In the genomic region with DNA sequence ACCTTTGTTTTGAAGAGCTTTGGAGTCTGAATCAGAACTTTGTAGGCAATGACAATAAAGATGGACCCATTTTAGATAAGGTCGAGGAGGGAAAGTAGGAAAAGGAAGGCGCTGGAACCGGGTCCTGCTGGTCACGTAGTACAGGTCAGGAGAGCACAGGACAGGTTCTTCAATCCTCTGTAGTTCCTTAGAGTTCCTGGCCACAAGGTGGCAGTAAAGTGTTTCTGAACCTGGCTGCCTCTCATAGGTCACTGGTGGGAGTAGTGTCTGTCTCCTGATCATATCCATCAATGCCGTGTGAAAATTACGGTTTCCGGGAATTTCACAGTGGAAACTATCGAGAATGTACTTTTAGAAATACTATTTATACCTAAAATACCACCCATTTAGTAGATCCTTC, we compare ENCODE assay signal across 7 mouse cellular contexts. TPM values are rescaled to one million over a fixed set of nuclear protein-coding genes. Genes with fewer than 3 reads are reported as not detected.
DNase-seq lines count a peak whose midpoint lies in the region; ATAC-seq and TF ChIP-seq lines count a peak whose summit lies in the region.

No protein-coding gene starts in this region.

- WGBS in kidney, embryonic 14.5 days: 35% methylated on average over 8 of the region's 8 CpGs
- WGBS in liver, postnatal 0 days (ENCODE audit: insufficient replicate concordance): 35% methylated on average over 8 of the region's 8 CpGs

- peak; percentile 72; the same call in 1 of the 2 replicates for ATAC-seq in kidney, embryonic 14.5 days (ENCODE audit: low FRiP score, low TSS enrichment)
- peak; percentile 73 for ATAC-seq in liver, postnatal 0 days

- H3K9ac ChIP-seq in kidney, embryonic 14.5 days (ENCODE audit: low read depth, low read length): no peak overlapping the region
- H3K9ac ChIP-seq in liver, postnatal 0 days (replicated peaks): no peak overlapping the region

- no peak overlapping the region for H3K27ac ChIP-seq in kidney, embryonic 14.5 days (ENCODE audit: low read depth, low read length)
- no peak overlapping the region for H3K27ac ChIP-seq in liver, postnatal 0 days (ENCODE audit: low read depth)

- H3K79me2 ChIP-seq in C2C12 (ENCODE audit: control insufficient read depth, insufficient read depth): peaks cover 18% of the 10 kb centered on the region

- no peak overlapping the region for H3K4me3 ChIP-seq in C2C12 (ENCODE audit: insufficient read depth, poor library complexity, severe bottlenecking)
- no peak overlapping the region for H3K4me3 ChIP-seq in E14TG2a.4 (replicated peaks; ENCODE audit: low read length)
- H3K4me3 ChIP-seq in kidney, embryonic 14.5 days (ENCODE audit: low read length): no peak overlapping the region
- no peak overlapping the region for H3K4me3 ChIP-seq in liver, postnatal 0 days (ENCODE audit: low read depth, low read length)

- H3K27me3 ChIP-seq in C2C12 (ENCODE audit: control insufficient read depth, insufficient read depth, insufficient read length) (no peaks in the 10 kb centered on the region), E14TG2a.4 (ENCODE audit: insufficient read depth, low read length) (no peaks in the 10 kb centered on the region)
- H3K27me3 ChIP-seq in kidney, embryonic 14.5 days (ENCODE audit: control insufficient read depth, insufficient read depth, low read length): no peaks in the 10 kb centered on the region
- H3K27me3 ChIP-seq in liver, postnatal 0 days (ENCODE audit: insufficient read depth, low read length): no peaks in the 10 kb centered on the region

- TF ChIP-seq EP300 in liver, postnatal 0 days (IDR thresholded peaks at IDR 0.05; ENCODE audit: low read depth): no peak

- no peak overlapping the region for H3K4me2 ChIP-seq in kidney, embryonic 14.5 days (replicated peaks; ENCODE audit: low read depth, low read length)
- H3K4me2 ChIP-seq in liver, postnatal 0 days (ENCODE audit: low read depth, low read length): no peak overlapping the region

- no peak overlapping the region for H3ac ChIP-seq in C2C12 (ENCODE audit: control insufficient read depth, insufficient read length, low read depth)

- TF ChIP-seq CTCF in C2C12 (IDR thresholded peaks at IDR 0.05; ENCODE audit: control insufficient read depth, insufficient read depth, insufficient read length) (peak; percentile 14), E14TG2a.4 (conservative IDR thresholded peaks at IDR 0.05; ENCODE audit: low read length) (peak; percentile 37)
- TF ChIP-seq CTCF in liver, postnatal 0 days (IDR thresholded peaks at IDR 0.05; ENCODE audit: low read depth): peak; percentile 90

- H3K79me3 ChIP-seq in C2C12 (ENCODE audit: low read depth): peaks cover 7% of the 10 kb centered on the region

- H3K36me3 ChIP-seq in C2C12 (ENCODE audit: control insufficient read depth, insufficient read depth) (peaks cover 97% of the 10 kb centered on the region), E14TG2a.4 (ENCODE audit: insufficient read depth, low read length) (peaks cover 99% of the 10 kb centered on the region)
- H3K36me3 ChIP-seq in kidney, embryonic 14.5 days (ENCODE audit: control insufficient read depth, insufficient read depth, low read length): peaks cover 92% of the 10 kb centered on the region
- peaks cover 84% of the 10 kb centered on the region for H3K36me3 ChIP-seq in liver, postnatal 0 days (replicated peaks; ENCODE audit: insufficient read depth, low read length)

- H3K9me3 ChIP-seq in E14TG2a.4 (ENCODE audit: low read length): no peaks in the 10 kb centered on the region
- no peaks in the 10 kb centered on the region for H3K9me3 ChIP-seq in kidney, embryonic 14.5 days (ENCODE audit: control insufficient read depth, low read length)
- no peaks in the 10 kb centered on the region for H3K9me3 ChIP-seq in liver, postnatal 0 days (ENCODE audit: low read length)

- peak; percentile 53 for DNase-seq in cerebellum, adult 11 months
- peak; percentile 52 for DNase-seq in gastrocnemius, postnatal 10 days
- peak; percentile 76 for DNase-seq in liver, postnatal 0 days
- DNase-seq in right cerebral cortex, postnatal 25 days: peak; percentile 34

- H3K4me1 ChIP-seq in E14TG2a.4 (replicated peaks; ENCODE audit: low read depth, low read length): peaks cover 64% of the 10 kb centered on the region
- no peaks in the 10 kb centered on the region for H3K4me1 ChIP-seq in kidney, embryonic 14.5 days (ENCODE audit: control insufficient read depth, insufficient read depth, low read length)
- no peaks in the 10 kb centered on the region for H3K4me1 ChIP-seq in liver, postnatal 0 days (ENCODE audit: insufficient read depth)

TF ChIP-seq in C2C12, 6 proteins besides CTCF, POLR2A, EP300 and RAD21:
- no peak for TF ChIP-seq USF1 (IDR thresholded peaks at IDR 0.05; ENCODE audit: low read depth)
- no peak for TF ChIP-seq FOSL1 (IDR thresholded peaks at IDR 0.05; ENCODE audit: insufficient read depth, low read length, poor library complexity, severe bottlenecking)
- no peak for TF ChIP-seq CEBPB (IDR thresholded peaks at IDR 0.05; ENCODE audit: low read depth)
- TF ChIP-seq MAX (IDR thresholded peaks at IDR 0.05): no peak
- no peak for TF ChIP-seq MYOD1 (IDR thresholded peaks at IDR 0.05; ENCODE audit: control insufficient read depth, insufficient read length, low read depth)
- TF ChIP-seq MYOG (IDR thresholded peaks at IDR 0.05; ENCODE audit: control insufficient read depth, extremely low read depth, insufficient read length): no peak

RNA-seq across cellular contexts. Expression of gene Dnajc8, which starts 10.5 kb away (rescaled TPM):
- polyA plus RNA-seq in C2C12 (2012; fragmentation: generic; extraction: Trizol): 104 TPM
- 10 to 100 TPM; 70.0 to 74.9 TPM for total RNA-seq in gastrocnemius, postnatal 10 days (2021)
- 176 and 238 TPM in 2 replicates for polyA plus RNA-seq in kidney, embryonic 14.5 days (2014; fragmentation: Nextera tagmentation; extraction: Ambion mirVana)
- 70.7 and 71.5 TPM in 2 replicates for polyA plus RNA-seq in liver, postnatal 0 days (2015; fragmentation: Nextera tagmentation; extraction: Ambion mirVana)

RNA-seq across cellular contexts. Expression of gene Atpif1, which starts 12.4 kb away (rescaled TPM):
- 596 TPM for polyA plus RNA-seq in C2C12 (2012; fragmentation: generic; extraction: Trizol)
- total RNA-seq in gastrocnemius, postnatal 10 days (2021): 100 to 1,000 TPM; 115 to 139 TPM
- 1,253 and 1,671 TPM in 2 replicates for polyA plus RNA-seq in kidney, embryonic 14.5 days (2014; fragmentation: Nextera tagmentation; extraction: Ambion mirVana)
- polyA plus RNA-seq in liver, postnatal 0 days (2015; fragmentation: Nextera tagmentation; extraction: Ambion mirVana): 935 and 945 TPM in 2 replicates

RNA-seq across cellular contexts. Expression of gene Ptafr, which starts 18.0 kb away (rescaled TPM):
- 0.01 TPM for polyA plus RNA-seq in C2C12 (2012; fragmentation: generic; extraction: Trizol)
- 1 to 10 TPM; 2.0 to 2.8 TPM for total RNA-seq in gastrocnemius, postnatal 10 days (2021)
- 0.23 and 0.47 TPM in 2 replicates for polyA plus RNA-seq in kidney, embryonic 14.5 days (2014; fragmentation: Nextera tagmentation; extraction: Ambion mirVana)
- polyA plus RNA-seq in liver, postnatal 0 days (2015; fragmentation: Nextera tagmentation; extraction: Ambion mirVana): 1.0 and 1.3 TPM in 2 replicates

RNA-seq across cellular contexts. Expression of gene Sesn2, which starts 35.5 kb away (rescaled TPM):
- 21.5 TPM for polyA plus RNA-seq in C2C12 (2012; fragmentation: generic; extraction: Trizol)
- total RNA-seq in gastrocnemius, postnatal 10 days (2021): 1 to 10 TPM; 2.2 to 2.6 TPM
- 12.4 and 15.4 TPM in 2 replicates for polyA plus RNA-seq in kidney, embryonic 14.5 days (2014; fragmentation: Nextera tagmentation; extraction: Ambion mirVana)
- polyA plus RNA-seq in liver, postnatal 0 days (2015; fragmentation: Nextera tagmentation; extraction: Ambion mirVana): 7.3 and 8.7 TPM in 2 replicates

Comparison
In these comparisons a context has a peak if more than half of its experiments do, and no peak if none do; other contexts are left out.
1. CTCF ChIP-seq: peak in every context shown above with its lines; median percentile 90 in liver, postnatal 0 days; 37 in E14TG2a.4; 14 in C2C12.